Mouse (Mus musculus) thymus, adult 2 months (tissue): ENCODE data around the gene Skap1.

Experiments used
- CTCF ChIP-seq: fragments of 200-500 bp; IDR thresholded peaks from 2 replicates; pipeline ENCODE4 v1.5.1; 2012; ENCODE audit warnings: mild to moderate bottlenecking, control low read depth, low read length, moderate library complexity, borderline replicate concordance; ENCODE audit not compliant: control insufficient read depth, poor library complexity, insufficient read depth; ENCODE audit errors: extremely low read depth
- POLR2A ChIP-seq: fragments of 200-500 bp; IDR thresholded peaks from 2 replicates; pipeline ENCODE4 v1.6.1; 2012; ENCODE audit warnings: mild to moderate bottlenecking, low read length, control low read depth, moderate library complexity; ENCODE audit not compliant: control insufficient read depth, poor library complexity, insufficient read depth; ENCODE audit errors: extremely low read depth

GRCm38 (mm10) chr11:96616792-96617191, 152.4 kb downstream of the Skap1 start:
- TF ChIP-seq CTCF (no peak), POLR2A (no peak)
